Mouse (Mus musculus) spleen, adult 2 months (tissue): ENCODE measurements around the gene Nhsl2.

Experiments used
- CTCF ChIP-seq: fragments of 200-500 bp; IDR thresholded peaks from 2 replicates; pipeline ENCODE4 v1.5.1; 2011; ENCODE audit warnings: mild to moderate bottlenecking, inconsistent platforms; ENCODE audit not compliant: insufficient read depth, insufficient read length, insufficient replicate concordance; ENCODE audit errors: extremely low read depth
- POLR2A ChIP-seq: fragments of 200-500 bp; IDR thresholded peaks from 2 replicates; pipeline ENCODE4 v1.6.1; 2011; ENCODE audit warnings: low read depth, low read length, inconsistent platforms

DNA sequence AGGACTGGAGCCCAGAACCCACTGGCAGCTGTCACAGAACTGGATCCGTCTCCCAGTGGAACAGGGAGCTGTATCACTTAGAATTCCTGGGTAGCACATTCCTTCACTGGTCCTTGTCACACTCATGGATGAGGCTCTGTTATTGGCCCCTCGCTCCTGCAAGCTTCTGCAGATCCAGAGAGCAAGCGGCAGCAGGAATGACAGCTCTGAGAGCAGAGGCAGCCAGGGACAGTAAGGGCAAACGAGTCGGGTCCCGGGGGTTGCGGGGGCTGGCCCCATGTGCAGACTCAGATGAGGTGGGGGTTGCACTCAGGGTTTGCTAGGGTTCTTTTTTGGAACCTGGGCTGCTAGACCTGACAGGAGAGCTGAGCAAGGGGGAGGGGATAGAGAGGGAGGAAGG lies 155.2 kb downstream of the Nhsl2 start:
- no peak for TF ChIP-seq CTCF
- TF ChIP-seq POLR2A: no peak
